Mouse (Mus musculus): ENCODE measurements around the gene D430041D05Rik. TPM values are rescaled to one million over a fixed set of nuclear protein-coding genes. Genes with fewer than 3 reads are reported as not detected.

Gene D430041D05Rik
- polyA plus RNA-seq, 1 experiment from 2014 or later, result 0.12 TPM

GRCm38 (mm10) chr2:104412496-104412895 is 1.7 kb upstream of the D430041D05Rik start:
- 29% methylated on average over 4 of the region's 4 CpGs for WGBS
- Histone ChIP-seq H3K4me2 (ENCODE audit: low read depth, low read length) (no peak overlapping the region), H3K36me3 (ENCODE audit: control insufficient read depth, insufficient read depth, low read length) (no peaks in the 10 kb centered on the region), H3K4me1 (ENCODE audit: control insufficient read depth, insufficient read depth, low read length) (peaks cover 3% of the 10 kb centered on the region; the same call in 1 of the 2 replicates), H3K27ac (ENCODE audit: low read length) (no peak overlapping the region), H3K4me3 (ENCODE audit: low read length) (no peak overlapping the region), H3K27me3 (replicated peaks; ENCODE audit: control insufficient read depth, insufficient read depth, low read length) (peaks cover 28% of the 10 kb centered on the region), H3K9me3 (ENCODE audit: control insufficient read depth, low read length) (no peaks in the 10 kb centered on the region), H3K9ac (ENCODE audit: low read depth, low read length) (no peak overlapping the region)
- ATAC-seq, result no peak

GRCm38 (mm10) chr2:104411806-104412205 is 993 bp upstream of the D430041D05Rik start:
- no peak for ATAC-seq
- H3K9ac ChIP-seq (ENCODE audit: low read depth, low read length), result no peak overlapping the region
- peaks cover 28% of the 10 kb centered on the region for H3K27me3 ChIP-seq (replicated peaks; ENCODE audit: control insufficient read depth, insufficient read depth, low read length)
- no peaks in the 10 kb centered on the region for H3K36me3 ChIP-seq (ENCODE audit: control insufficient read depth, insufficient read depth, low read length)
- no peak overlapping the region for H3K4me3 ChIP-seq (ENCODE audit: low read length)
- H3K4me2 ChIP-seq (ENCODE audit: low read depth, low read length), result no peak overlapping the region
- no peaks in the 10 kb centered on the region for H3K9me3 ChIP-seq (ENCODE audit: control insufficient read depth, low read length)
- peaks cover 3% of the 10 kb centered on the region; the same call in 1 of the 2 replicates for H3K4me1 ChIP-seq (ENCODE audit: control insufficient read depth, insufficient read depth, low read length)
- no peak overlapping the region for H3K27ac ChIP-seq (ENCODE audit: low read length)
- WGBS, result 88% methylated on average over 7 of the region's 7 CpGs

GRCm38 (mm10) chr2:104409851-104410821 is 677 bp downstream of the D430041D05Rik start:
- peaks cover 28% of the 10 kb centered on the region for H3K27me3 ChIP-seq (replicated peaks; ENCODE audit: control insufficient read depth, insufficient read depth, low read length)
- no peaks in the 10 kb centered on the region for H3K9me3 ChIP-seq (ENCODE audit: control insufficient read depth, low read length)
- H3K36me3 ChIP-seq (ENCODE audit: control insufficient read depth, insufficient read depth, low read length), result no peaks in the 10 kb centered on the region
- H3K4me3 ChIP-seq (ENCODE audit: low read length), result peak overlapping the region; percentile 59
- peak overlapping the region; percentile 57 for H3K9ac ChIP-seq (ENCODE audit: low read depth, low read length)
- 1% methylated on average over 102 of the region's 111 CpGs for WGBS
- peak; percentile 66 for ATAC-seq
- no peak overlapping the region for H3K27ac ChIP-seq (ENCODE audit: low read length)
- peaks cover 3% of the 10 kb centered on the region; the same call in 1 of the 2 replicates for H3K4me1 ChIP-seq (ENCODE audit: control insufficient read depth, insufficient read depth, low read length)
- H3K4me2 ChIP-seq (ENCODE audit: low read depth, low read length), result peak overlapping the region; percentile 99

- Histone ChIP-seq H3K27me3 (replicated peaks; ENCODE audit: control insufficient read depth, insufficient read depth, low read length) (peaks cover 28% of the 10 kb centered on the region), H3K4me3 (ENCODE audit: low read length) (no peak overlapping the region), H3K9ac (ENCODE audit: low read depth, low read length) (no peak overlapping the region), H3K9me3 (ENCODE audit: control insufficient read depth, low read length) (no peaks in the 10 kb centered on the region), H3K36me3 (ENCODE audit: control insufficient read depth, insufficient read depth, low read length) (no peaks in the 10 kb centered on the region), H3K4me2 (ENCODE audit: low read depth, low read length) (no peak overlapping the region), H3K27ac (ENCODE audit: low read length) (no peak overlapping the region), H3K4me1 (ENCODE audit: control insufficient read depth, insufficient read depth, low read length) (peaks cover 3% of the 10 kb centered on the region; the same call in 1 of the 2 replicates)
- WGBS, result 84% methylated on average over 7 of the region's 7 CpGs
- no peak for ATAC-seq
Observed at GRCm38 (mm10) chr2:104408351-104408750, 2.5 kb downstream of the D430041D05Rik start.

- Histone ChIP-seq H3K4me3 (ENCODE audit: low read length) (no peak overlapping the region), H3K4me1 (ENCODE audit: control insufficient read depth, insufficient read depth, low read length) (peaks cover 3% of the 10 kb centered on the region; the same call in 1 of the 2 replicates), H3K9ac (ENCODE audit: low read depth, low read length) (no peak overlapping the region), H3K27me3 (replicated peaks; ENCODE audit: control insufficient read depth, insufficient read depth, low read length) (peaks cover 28% of the 10 kb centered on the region), H3K4me2 (ENCODE audit: low read depth, low read length) (no peak overlapping the region), H3K27ac (ENCODE audit: low read length) (no peak overlapping the region), H3K9me3 (ENCODE audit: control insufficient read depth, low read length) (no peaks in the 10 kb centered on the region), H3K36me3 (ENCODE audit: control insufficient read depth, insufficient read depth, low read length) (no peaks in the 10 kb centered on the region)
- WGBS, result 68% methylated on average over 4 of the region's 4 CpGs
- no peak for ATAC-seq
Observed at GRCm38 (mm10) chr2:104407913-104408312, 2.9 kb downstream of the D430041D05Rik start.

- no peak overlapping the region for H3K4me2 ChIP-seq (ENCODE audit: low read depth, low read length)
- no peaks in the 10 kb centered on the region for H3K9me3 ChIP-seq (ENCODE audit: control insufficient read depth, low read length)
- H3K4me1 ChIP-seq (ENCODE audit: control insufficient read depth, insufficient read depth, low read length), result no peaks in the 10 kb centered on the region
- ATAC-seq, result no peak
- H3K4me3 ChIP-seq (ENCODE audit: low read length), result no peak overlapping the region
- no peak overlapping the region for H3K27ac ChIP-seq (ENCODE audit: low read length)
- 86% methylated on average over 6 of the region's 6 CpGs for WGBS
- H3K36me3 ChIP-seq (ENCODE audit: control insufficient read depth, insufficient read depth, low read length), result no peaks in the 10 kb centered on the region
- H3K9ac ChIP-seq (ENCODE audit: low read depth, low read length), result no peak overlapping the region
- peaks cover 5% of the 10 kb centered on the region; the same call in 1 of the 2 replicates for H3K27me3 ChIP-seq (replicated peaks; ENCODE audit: control insufficient read depth, insufficient read depth, low read length)
Observed at GRCm38 (mm10) chr2:104404036-104404435, 6.8 kb downstream of the D430041D05Rik start.

- no peak for ATAC-seq
Observed at GRCm38 (mm10) chr2:104398651-104399290, 12.0 kb downstream of the D430041D05Rik start.

GRCm38 (mm10) chr2:104395961-104396360 is 14.9 kb downstream of the D430041D05Rik start:
- Histone ChIP-seq H3K4me1 (ENCODE audit: control insufficient read depth, insufficient read depth, low read length) (no peaks in the 10 kb centered on the region), H3K9me3 (ENCODE audit: control insufficient read depth, low read length) (no peaks in the 10 kb centered on the region), H3K4me2 (ENCODE audit: low read depth, low read length) (no peak overlapping the region), H3K9ac (ENCODE audit: low read depth, low read length) (no peak overlapping the region), H3K27me3 (replicated peaks; ENCODE audit: control insufficient read depth, insufficient read depth, low read length) (no peaks in the 10 kb centered on the region), H3K4me3 (ENCODE audit: low read length) (no peak overlapping the region), H3K36me3 (ENCODE audit: control insufficient read depth, insufficient read depth, low read length) (no peaks in the 10 kb centered on the region), H3K27ac (ENCODE audit: low read length) (no peak overlapping the region)
- WGBS, result 74% methylated on average over 9 of the region's 9 CpGs
- no peak for ATAC-seq

More at GRCm38 (mm10) chr2:104398651-104399290, 12.0 kb downstream of the D430041D05Rik start:
- Histone ChIP-seq H3K9me3 (ENCODE audit: control insufficient read depth, low read length) (no peaks in the 10 kb centered on the region), H3K27me3 (replicated peaks; ENCODE audit: control insufficient read depth, insufficient read depth, low read length) (no peaks in the 10 kb centered on the region), H3K9ac (ENCODE audit: low read depth, low read length) (no peak overlapping the region), H3K4me1 (ENCODE audit: control insufficient read depth, insufficient read depth, low read length) (no peaks in the 10 kb centered on the region), H3K36me3 (ENCODE audit: control insufficient read depth, insufficient read depth, low read length) (no peaks in the 10 kb centered on the region), H3K27ac (ENCODE audit: low read length) (no peak overlapping the region), H3K4me3 (ENCODE audit: low read length) (no peak overlapping the region), H3K4me2 (ENCODE audit: low read depth, low read length) (no peak overlapping the region)
- 78% methylated on average over 6 of the region's 6 CpGs for WGBS

- Histone ChIP-seq H3K27me3 (replicated peaks; ENCODE audit: control insufficient read depth, insufficient read depth, low read length) (no peaks in the 10 kb centered on the region), H3K4me2 (ENCODE audit: low read depth, low read length) (no peak overlapping the region), H3K9ac (ENCODE audit: low read depth, low read length) (no peak overlapping the region), H3K4me1 (ENCODE audit: control insufficient read depth, insufficient read depth, low read length) (no peaks in the 10 kb centered on the region), H3K4me3 (ENCODE audit: low read length) (no peak overlapping the region), H3K9me3 (ENCODE audit: control insufficient read depth, low read length) (no peaks in the 10 kb centered on the region), H3K36me3 (ENCODE audit: control insufficient read depth, insufficient read depth, low read length) (no peaks in the 10 kb centered on the region), H3K27ac (ENCODE audit: low read length) (no peak overlapping the region)
- no peak for ATAC-seq
- 72% methylated on average over 2 of the region's 2 CpGs for WGBS
Observed at GRCm38 (mm10) chr2:104394769-104395168, 16.0 kb downstream of the D430041D05Rik start.
